Mouse (Mus musculus) limb, embryonic 14.5 days (tissue): ENCODE measurements at regions not wholly inside any gene's neighbourhood (a gene's known extent, or its start where the extent isn't known, plus 50 kb on each side); places are given as distances from the start of the nearest gene placed in this dataset.

Experiments
- ATAC-seq: fragments of 200-750 bp; cut with Nextera tagmentation; 2 replicates; pipeline ENCODE4 v1.8.0; 2017; ENCODE audit warnings: low read depth, moderate number of reproducible peaks, moderate TSS enrichment; ENCODE audit not compliant: low FRiP score
- DNase-seq: peaks from one replicate; pipeline ENCODE4 v3.0.0-alpha.2; 2015; ENCODE audit warnings: low spot score
- H3K27ac ChIP-seq: fragments of 300-500 bp; sonication (generic); replicated peaks from 2 replicates; pipeline ENCODE4 v1.5.1; 2014; ENCODE audit warnings: low read depth, mild to moderate bottlenecking, low read length, moderate library complexity, mixed read lengths
- H3K27me3 ChIP-seq: fragments of 300-500 bp; sonication (generic); 2 replicates; pipeline ENCODE4 v1.6.1; 2014; ENCODE audit warnings: low read length, mixed read lengths; ENCODE audit not compliant: control insufficient read depth, insufficient read depth
- H3K36me3 ChIP-seq: fragments of 300-500 bp; sonication (generic); 2 replicates; pipeline ENCODE4 v1.6.1; 2014; ENCODE audit warnings: mild to moderate bottlenecking, low read length, moderate library complexity, mixed read lengths; ENCODE audit not compliant: control insufficient read depth, insufficient read depth
- H3K4me1 ChIP-seq: fragments of 300-500 bp; sonication (generic); 2 replicates; pipeline ENCODE4 v1.6.1; 2014; ENCODE audit warnings: antibody characterized with exemption, low read length, mixed read lengths; ENCODE audit not compliant: control insufficient read depth, insufficient read depth
- H3K4me2 ChIP-seq: fragments of 300-500 bp; sonication (generic); replicated peaks from 2 replicates; pipeline ENCODE4 v1.6.1; 2014; ENCODE audit warnings: low read depth, mild to moderate bottlenecking, low read length, moderate library complexity; ENCODE audit not compliant: severe bottlenecking
- H3K4me3 ChIP-seq: fragments of 300-500 bp; sonication (generic); replicated peaks from 2 replicates; pipeline ENCODE4 v1.5.1; 2014; ENCODE audit warnings: low read length
- H3K9ac ChIP-seq: fragments of 300-500 bp; sonication (generic); 2 replicates; pipeline ENCODE4 v1.6.1; 2014; ENCODE audit warnings: mild to moderate bottlenecking, low read depth, low read length, moderate library complexity; ENCODE audit not compliant: severe bottlenecking
- H3K9me3 ChIP-seq: fragments of 300-500 bp; sonication (generic); 2 replicates; pipeline ENCODE4 v1.6.1; 2016; ENCODE audit warnings: low read length; ENCODE audit not compliant: control insufficient read depth
- POLR2A ChIP-seq: fragments of 200-500 bp; IDR thresholded peaks from 2 replicates; pipeline ENCODE4 v1.8.0; 2012; ENCODE audit warnings: inconsistent platforms, mild to moderate bottlenecking, moderate library complexity, borderline replicate concordance; ENCODE audit not compliant: insufficient read depth, insufficient read length; ENCODE audit errors: extremely low read depth
- WGBS: fragments of 180-500 bp; shearing (Covaris S2); extraction: QIAGEN DNeasy Blood & Tissue Kit; methylation state at CpG from one replicate; pipeline ENCODE4 v1.1.7; 2014; 5-methylcytosine and 5-hydroxymethylcytosine counted together

GRCm38 (mm10) chr15:62074735-62075134, 1151.9 kb upstream of the A1bg start:
- H3K4me2 ChIP-seq = no peak overlapping the region
- ATAC-seq (no peak), DNase-seq (peak; percentile 18)
- WGBS = 70% methylated on average over 4 of the region's 4 CpGs
- H3K36me3 ChIP-seq = no peaks in the 10 kb centered on the region
- H3K9ac ChIP-seq = no peak overlapping the region
- 0 out of 2 replicates have a peak, but pooled peaks cover 2% of the 10 kb centered on the region for H3K4me1 ChIP-seq
- no peak for TF ChIP-seq POLR2A
- H3K9me3 ChIP-seq = no peaks in the 10 kb centered on the region
- no peak overlapping the region for H3K27ac ChIP-seq
- no peak overlapping the region for H3K4me3 ChIP-seq
- H3K27me3 ChIP-seq = no peaks in the 10 kb centered on the region

- no peak overlapping the region for H3K4me2 ChIP-seq
- no peak for TF ChIP-seq POLR2A
- no peaks in the 10 kb centered on the region for H3K36me3 ChIP-seq
- H3K27me3 ChIP-seq = no peaks in the 10 kb centered on the region
- DNase-seq (no peak), ATAC-seq (no peak)
- no peak overlapping the region for H3K9ac ChIP-seq
- H3K9me3 ChIP-seq = no peaks in the 10 kb centered on the region
- H3K4me3 ChIP-seq = no peak overlapping the region
- WGBS = 93% methylated on average over 5 of the region's 5 CpGs
- H3K4me1 ChIP-seq = 0 out of 2 replicates have a peak, but pooled peaks cover 2% of the 10 kb centered on the region
- H3K27ac ChIP-seq = no peak overlapping the region
Measured at GRCm38 (mm10) chr15:62073595-62073994, 1150.8 kb upstream of the A1bg start.

GRCm38 (mm10) chr15:62071311-62071710, 1148.5 kb upstream of the A1bg start:
- H3K27ac ChIP-seq = no peak overlapping the region
- H3K4me2 ChIP-seq = no peak overlapping the region
- DNase-seq (peak; percentile 12), ATAC-seq (no peak)
- WGBS = 62% methylated on average over 2 of the region's 2 CpGs
- no peak for TF ChIP-seq POLR2A
- peaks cover 2% of the 10 kb centered on the region; the same call in 1 of the 2 replicates for H3K4me1 ChIP-seq
- H3K36me3 ChIP-seq = no peaks in the 10 kb centered on the region
- no peaks in the 10 kb centered on the region for H3K27me3 ChIP-seq
- H3K9me3 ChIP-seq = no peaks in the 10 kb centered on the region
- H3K4me3 ChIP-seq = no peak overlapping the region
- no peak overlapping the region for H3K9ac ChIP-seq

- H3K4me1 ChIP-seq = peaks cover 2% of the 10 kb centered on the region; the same call in 1 of the 2 replicates
- ATAC-seq (no peak), DNase-seq (no peak)
- no peak overlapping the region for H3K4me2 ChIP-seq
- no peak overlapping the region for H3K9ac ChIP-seq
- H3K27ac ChIP-seq = no peak overlapping the region
- no peaks in the 10 kb centered on the region for H3K36me3 ChIP-seq
- TF ChIP-seq POLR2A = no peak
- H3K9me3 ChIP-seq = no peaks in the 10 kb centered on the region
- H3K27me3 ChIP-seq = no peaks in the 10 kb centered on the region
- WGBS = 30% methylated on average over 11 of the region's 11 CpGs
- no peak overlapping the region for H3K4me3 ChIP-seq
Measured at GRCm38 (mm10) chr15:62068422-62069160, 1145.8 kb upstream of the A1bg start.

- no peak overlapping the region for H3K9ac ChIP-seq
- H3K4me1 ChIP-seq = no peaks in the 10 kb centered on the region; the same call in 1 of the 2 replicates
- no peaks in the 10 kb centered on the region for H3K36me3 ChIP-seq
- DNase-seq (no peak), ATAC-seq (no peak)
- H3K4me2 ChIP-seq = no peak overlapping the region
- WGBS = 89% methylated on average over 3 of the region's 3 CpGs
- no peak overlapping the region for H3K27ac ChIP-seq
- no peaks in the 10 kb centered on the region for H3K9me3 ChIP-seq
- no peak for TF ChIP-seq POLR2A
- no peak overlapping the region for H3K4me3 ChIP-seq
- H3K27me3 ChIP-seq = no peaks in the 10 kb centered on the region
Measured at GRCm38 (mm10) chr15:62064399-62064798, 1141.6 kb upstream of the A1bg start.

GRCm38 (mm10) chr15:62057449-62057848, 1134.6 kb upstream of the A1bg start:
- ATAC-seq (no peak), DNase-seq (no peak)
- H3K9me3 ChIP-seq = no peaks in the 10 kb centered on the region
- H3K27ac ChIP-seq = no peak overlapping the region
- H3K4me2 ChIP-seq = no peak overlapping the region
- 84% methylated on average over 2 of the region's 2 CpGs for WGBS
- H3K27me3 ChIP-seq = no peaks in the 10 kb centered on the region
- H3K9ac ChIP-seq = no peak overlapping the region
- TF ChIP-seq POLR2A = no peak
- peaks cover 6% of the 10 kb centered on the region; the same call in 1 of the 2 replicates for H3K4me1 ChIP-seq
- H3K36me3 ChIP-seq = no peaks in the 10 kb centered on the region
- H3K4me3 ChIP-seq = no peak overlapping the region
